In genomic region chr10:30278987-30279386, GRCm38 (mm10) we compare ENCODE assay signal across 21 mouse cellular contexts.
"Had no signal": no experiment of that assay in that cellular context is flagged by ENCODE, and none has a peak within 500 bp of the region (broad histone marks: within the 10 kb centered on the region; RNA-seq: fewer than 3 reads in every experiment).

No protein-coding gene starts in this region.

- ATAC-seq: intestine, postnatal 0 days; lung, postnatal 0 days; midbrain, embryonic 13.5 days; midbrain, embryonic 16.5 days had no signal

- DNase-seq: kidney, adult 2 months; layer of hippocampus, adult 9-11 months; liver, embryonic 13.5 days; lung, adult 2 months; lung, postnatal 36 days; right cerebral cortex, adult 18-20 months; right cerebral cortex, postnatal 14 days; right cerebral cortex, postnatal 4 days; thymus, adult 2 months; thymus, postnatal 14 days; thymus, postnatal 4 days had no signal

- H3K4me2 ChIP-seq: kidney, embryonic 15.5 days; liver, embryonic 13.5 days; midbrain, embryonic 13.5 days had no signal

- H3K4me1 ChIP-seq: liver, embryonic 13.5 days; megakaryocyte, embryonic 14.5 days; midbrain, embryonic 10.5 days; midbrain, embryonic 13.5 days had no signal

- H3K27me3 ChIP-seq: kidney, embryonic 15.5 days; liver, embryonic 13.5 days; megakaryocyte, embryonic 14.5 days; midbrain, embryonic 13.5 days had no signal

- H3K36me3 ChIP-seq: kidney, embryonic 15.5 days; liver, embryonic 13.5 days; midbrain, embryonic 10.5 days; midbrain, embryonic 13.5 days had no signal

- H3K9me3 ChIP-seq: liver, embryonic 13.5 days; megakaryocyte, embryonic 14.5 days; midbrain, embryonic 10.5 days; midbrain, embryonic 13.5 days had no signal

- H3K27ac ChIP-seq: layer of hippocampus, adult 2 months; liver, embryonic 13.5 days; midbrain, embryonic 10.5 days; midbrain, embryonic 13.5 days; stomach, postnatal 0 days had no signal

- H3K4me3 ChIP-seq: kidney, embryonic 15.5 days; layer of hippocampus, adult 2 months; liver, embryonic 13.5 days; megakaryocyte, embryonic 14.5 days; midbrain, embryonic 10.5 days; midbrain, embryonic 13.5 days; myocyte had no signal

- H3K9ac ChIP-seq: kidney, embryonic 15.5 days; liver, embryonic 13.5 days; midbrain, embryonic 13.5 days had no signal
